Mouse (Mus musculus) olfactory bulb, adult 2 months (tissue): ENCODE measurements around the gene Zfp831. TPM values are rescaled to one million over a fixed set of nuclear protein-coding genes. Genes with fewer than 3 reads are reported as not detected.

ENCODE experiments used
- H3K27ac ChIP-seq: fragments of 200-500 bp; 2 replicates; pipeline ENCODE4 v1.5.1; 2012; ENCODE audit warnings: low read depth, low read length; ENCODE audit not compliant: insufficient read depth
- H3K4me1 ChIP-seq: fragments of 200-500 bp; 2 replicates; pipeline ENCODE4 v1.6.1; 2012; ENCODE audit warnings: low read length; ENCODE audit not compliant: control insufficient read depth, insufficient read depth
- H3K4me3 ChIP-seq: fragments of 200-500 bp; 2 replicates; pipeline ENCODE4 v1.5.1; 2012; ENCODE audit warnings: mild to moderate bottlenecking, low read depth, low read length, moderate library complexity; ENCODE audit not compliant: insufficient read depth
- CTCF ChIP-seq: fragments of 200-500 bp; IDR thresholded peaks from 2 replicates; pipeline ENCODE4 v1.5.1; 2012; ENCODE audit warnings: low read depth, mild to moderate bottlenecking, low read length, moderate library complexity; ENCODE audit not compliant: insufficient read depth
- POLR2A ChIP-seq: fragments of 200-500 bp; IDR thresholded peaks from 2 replicates; pipeline ENCODE4 v1.6.1; 2012; ENCODE audit warnings: mild to moderate bottlenecking, low read depth, low read length, moderate library complexity; ENCODE audit not compliant: insufficient read depth
- WGBS: fragments of 180-500 bp; shearing (Covaris S2); methylation state at CpG from one replicate; pipeline ENCODE4 v1.1.7; 2018; 5-methylcytosine and 5-hydroxymethylcytosine counted together
- polyA plus RNA-seq: library from polyadenylated mRNA; stranded (reverse); fragments of >200 nt; gene quantifications from 2 replicates; pipeline ENCODE4 v1.2.4, GENCODE M21; 2012; ENCODE audit warnings: low replicate concordance; ENCODE audit not compliant: missing spikeins, insufficient read depth, insufficient read length

Zfp831 gene
- polyA plus RNA-seq, 1 experiment: not detected

DNA sequence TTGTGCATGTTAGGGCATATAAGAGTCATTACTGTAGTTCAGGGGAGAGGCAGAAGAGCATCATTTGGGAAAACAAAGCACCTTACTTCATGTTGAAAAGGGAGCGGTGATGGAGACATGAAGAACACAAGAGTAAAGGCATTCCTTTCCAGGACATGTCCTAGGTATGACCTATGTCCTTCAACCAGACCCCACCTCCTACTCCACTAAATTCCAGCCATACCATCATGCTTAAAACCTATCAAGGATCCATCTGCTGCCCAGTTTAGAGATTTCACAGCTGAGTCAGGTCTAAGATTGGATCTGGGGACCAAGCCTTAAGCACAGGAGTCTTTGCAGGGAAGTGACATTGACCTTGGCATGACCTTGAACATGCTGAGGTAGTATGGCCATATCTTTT, 91.9 kb downstream of the Zfp831 start:
- Histone ChIP-seq H3K27ac (no peak overlapping the region), H3K4me1 (no peaks in the 10 kb centered on the region), H3K4me3 (no peak overlapping the region)
- 97% methylated on average over 1 of the region's 1 CpGs for WGBS
- TF ChIP-seq POLR2A (no peak), CTCF (no peak)

DNA sequence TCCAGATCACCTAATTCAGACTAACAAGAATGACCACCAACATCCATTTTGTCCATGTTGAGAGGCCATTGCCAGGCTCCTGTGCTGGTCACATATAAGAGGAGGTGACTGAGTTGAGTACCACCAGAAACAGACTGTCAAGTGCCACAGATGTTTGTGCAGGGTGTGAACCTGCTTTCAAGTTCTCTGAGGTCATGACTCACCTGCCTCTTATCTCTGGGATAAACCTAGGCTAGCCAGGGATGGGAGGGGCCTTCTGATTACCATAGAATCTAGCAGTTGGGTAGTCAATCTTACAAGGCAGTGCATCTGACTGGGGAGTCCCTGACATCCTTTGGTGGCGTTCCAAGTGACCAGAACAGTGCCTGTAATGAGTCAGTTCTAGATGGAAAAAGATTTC, 103.8 kb downstream of the Zfp831 start:
- Histone ChIP-seq H3K4me3 (no peak overlapping the region), H3K4me1 (no peaks in the 10 kb centered on the region), H3K27ac (no peak overlapping the region)
- 92% methylated on average over 1 of the region's 1 CpGs for WGBS
- TF ChIP-seq CTCF (no peak), POLR2A (no peak)

GRCm38 (mm10) chr2:174748381-174748780, 105.0 kb downstream of the Zfp831 start:
- Histone ChIP-seq H3K27ac (no peak overlapping the region), H3K4me1 (no peaks in the 10 kb centered on the region), H3K4me3 (no peak overlapping the region)
- 80% methylated on average over 8 of the region's 8 CpGs for WGBS
- TF ChIP-seq POLR2A (no peak), CTCF (no peak)

GRCm38 (mm10) chr2:174753197-174753596, 109.9 kb downstream of the Zfp831 start:
- Histone ChIP-seq H3K4me3 (no peak overlapping the region), H3K4me1 (no peaks in the 10 kb centered on the region), H3K27ac (no peak overlapping the region)
- TF ChIP-seq CTCF: no peak
- TF ChIP-seq POLR2A: no peak
- 95% methylated on average over 1 of the region's 1 CpGs for WGBS

DNA sequence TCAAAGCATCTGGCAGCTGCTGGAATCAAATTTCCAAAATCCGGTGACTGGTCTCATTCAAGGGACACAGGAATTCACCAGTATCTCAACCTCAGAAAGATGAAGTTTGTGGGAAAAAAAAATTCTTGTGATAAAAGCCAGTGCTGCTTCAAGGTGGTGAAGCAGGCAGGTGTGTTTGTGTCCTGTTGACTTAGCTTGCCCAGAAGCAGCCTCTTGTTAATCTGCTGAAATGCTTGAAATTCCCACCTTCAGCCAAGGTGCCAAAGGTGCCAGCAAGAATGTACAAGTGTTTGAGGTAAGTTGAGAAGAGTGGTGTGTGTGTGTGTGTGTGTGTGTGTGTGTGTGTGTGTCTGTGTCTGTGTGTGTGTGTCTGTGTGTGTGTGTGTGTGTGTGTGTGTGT, 110.9 kb downstream of the Zfp831 start:
- 87% methylated on average over 1 of the region's 1 CpGs for WGBS
- Histone ChIP-seq H3K27ac (no peak overlapping the region), H3K4me1 (no peaks in the 10 kb centered on the region), H3K4me3 (no peak overlapping the region)
- TF ChIP-seq CTCF (no peak), POLR2A (no peak)

GRCm38 (mm10) chr2:174759189-174759588, 115.9 kb downstream of the Zfp831 start:
- no peak overlapping the region for H3K4me3 ChIP-seq
- TF ChIP-seq CTCF (no peak), POLR2A (no peak)
- peaks cover 9% of the 10 kb centered on the region; the same call in 1 of the 2 replicates for H3K4me1 ChIP-seq
- no peak overlapping the region for H3K27ac ChIP-seq
- WGBS: 84% methylated on average over 4 of the region's 4 CpGs

Other genes with a start within 250 kb of the Zfp831 start
- not detected in 2 replicates for gene Nelfcd, start 227.7 kb upstream of the Zfp831 start, polyA plus RNA-seq
- not detected in 2 replicates for gene Ctsz, start 204.5 kb upstream of the Zfp831 start, polyA plus RNA-seq
- gene Tubb1, start 192.8 kb upstream of the Zfp831 start, polyA plus RNA-seq: not detected in 2 replicates
- not detected in 2 replicates for gene Atp5e, start 179.4 kb upstream of the Zfp831 start, polyA plus RNA-seq
- not detected in 2 replicates for gene Prelid3b, start 170.5 kb upstream of the Zfp831 start, polyA plus RNA-seq
- not detected in 2 replicates for gene Edn3, start 117.1 kb downstream of the Zfp831 start, polyA plus RNA-seq